Mouse (Mus musculus) embryonic facial prominence, embryonic 13.5 days (tissue): ENCODE results near the gene Nrm. TPM values are rescaled to one million over a fixed set of nuclear protein-coding genes. Genes with fewer than 3 reads are reported as not detected.

Source experiments
- ATAC-seq: fragments of 200-750 bp; cut with Nextera tagmentation; 2 replicates; pipeline ENCODE4 v1.8.0; 2017; ENCODE audit warnings: low read depth; ENCODE audit not compliant: insufficient number of reproducible peaks, insufficient read depth, low FRiP score, low TSS enrichment
- H3K27ac ChIP-seq: fragments of 300-500 bp; sonication (generic); 2 replicates; pipeline ENCODE4 v1.5.1; 2015; ENCODE audit warnings: moderate library complexity, mild to moderate bottlenecking, inconsistent platforms
- H3K27me3 ChIP-seq: fragments of 300-500 bp; sonication (generic); 2 replicates; pipeline ENCODE4 v1.6.1; 2015; ENCODE audit warnings: mild to moderate bottlenecking, inconsistent platforms
- H3K36me3 ChIP-seq: fragments of 300-500 bp; sonication (generic); 2 replicates; pipeline ENCODE4 v1.6.1; 2015; ENCODE audit warnings: mild to moderate bottlenecking, inconsistent platforms
- H3K4me1 ChIP-seq: fragments of 300-500 bp; sonication (generic); 2 replicates; pipeline ENCODE4 v1.6.1; 2015; ENCODE audit warnings: inconsistent platforms
- H3K4me2 ChIP-seq: fragments of 300-500 bp; sonication (generic); 2 replicates; pipeline ENCODE4 v1.6.1; 2015; ENCODE audit warnings: moderate library complexity, mild to moderate bottlenecking, inconsistent platforms
- H3K4me3 ChIP-seq: fragments of 300-500 bp; sonication (generic); 2 replicates; pipeline ENCODE4 v1.5.1; 2015; ENCODE audit warnings: mild to moderate bottlenecking, inconsistent platforms
- H3K9ac ChIP-seq: fragments of 300-500 bp; sonication (generic); 2 replicates; pipeline ENCODE4 v1.6.1; 2015; ENCODE audit warnings: mild to moderate bottlenecking, inconsistent platforms
- H3K9me3 ChIP-seq: fragments of 300-500 bp; sonication (generic); 2 replicates; pipeline ENCODE4 v1.6.1; 2016; ENCODE audit warnings: inconsistent platforms
- WGBS: fragments of 180-500 bp; shearing (Covaris S2); methylation state at CpG from one replicate; pipeline ENCODE4 v1.1.7; 2015; ENCODE audit warnings: mixed read lengths; 5-methylcytosine and 5-hydroxymethylcytosine counted together
- polyA plus RNA-seq: library from polyadenylated mRNA; unstranded; fragments of >200 nt; fragmentation: Nextera tagmentation; extraction: Ambion mirVana; gene quantifications from 2 replicates; pipeline ENCODE4 v1.2.1, GENCODE M21; 2015

Nrm gene
- polyA plus RNA-seq, 1 experiment from 2014 or later: 53.5 TPM

- WGBS: 3% methylated on average over 11 of the region's 11 CpGs
- Histone ChIP-seq H3K9ac (peak overlapping the region; percentile 80), H3K4me2 (peak overlapping the region; percentile 94), H3K4me3 (peak overlapping the region; percentile 67), H3K36me3 (peaks cover 33% of the 10 kb centered on the region), H3K4me1 (peaks cover 26% of the 10 kb centered on the region), H3K9me3 (no peaks in the 10 kb centered on the region), H3K27me3 (no peaks in the 10 kb centered on the region), H3K27ac (peak overlapping the region; percentile 44; the same call in 1 of the 2 replicates)
- ATAC-seq: 0 out of 2 replicates have a peak, but pooled peaks have one; percentile 1
Observed at GRCm38 (mm10) chr17:35822564-35822963, 38.6 kb upstream of the Nrm start.

- no peaks in the 10 kb centered on the region for H3K27me3 ChIP-seq
- under 1% methylated on average over 41 of the region's 47 CpGs for WGBS
- peak within 1 kb of the TSS; percentile 94 for H3K4me2 ChIP-seq
- H3K27ac ChIP-seq: peak within 1 kb of the TSS; percentile 87
- peak; percentile 83 for ATAC-seq
- peak within 1 kb of the TSS; percentile 67 for H3K4me3 ChIP-seq
- H3K4me1 ChIP-seq: peaks cover 22% of the 10 kb centered on the region
- no peaks in the 10 kb centered on the region for H3K9me3 ChIP-seq
- H3K9ac ChIP-seq: peak within 1 kb of the TSS; percentile 80
- H3K36me3 ChIP-seq: peaks cover 40% of the 10 kb centered on the region
Observed at GRCm38 (mm10) chr17:35822964-35823937, 37.9 kb upstream of the Nrm start, which contains the start of gene Flot1. TSS of gene Flot1 (plus strand) at chr17:35823230.

GRCm38 (mm10) chr17:35824402-35824801, 36.7 kb upstream of the Nrm start:
- peaks cover 49% of the 10 kb centered on the region for H3K36me3 ChIP-seq
- H3K9ac ChIP-seq: 0 out of 2 replicates have a peak overlapping the region, but pooled peaks have one; percentile 11
- H3K27ac ChIP-seq: no peak overlapping the region
- WGBS: 43% methylated on average over 7 of the region's 7 CpGs
- H3K4me2 ChIP-seq: peak overlapping the region; percentile 94
- peak overlapping the region; percentile 67 for H3K4me3 ChIP-seq
- no peak for ATAC-seq
- no peaks in the 10 kb centered on the region for H3K27me3 ChIP-seq
- no peaks in the 10 kb centered on the region for H3K9me3 ChIP-seq
- peaks cover 22% of the 10 kb centered on the region for H3K4me1 ChIP-seq

- no peak overlapping the region for H3K4me3 ChIP-seq
- H3K9ac ChIP-seq: no peak overlapping the region
- no peak overlapping the region for H3K4me2 ChIP-seq
- WGBS: 92% methylated on average over 13 of the region's 13 CpGs
- no peaks in the 10 kb centered on the region for H3K27me3 ChIP-seq
- ATAC-seq: no peak
- H3K4me1 ChIP-seq: peaks cover 27% of the 10 kb centered on the region
- peaks cover 53% of the 10 kb centered on the region for H3K36me3 ChIP-seq
- no peaks in the 10 kb centered on the region for H3K9me3 ChIP-seq
- no peak overlapping the region for H3K27ac ChIP-seq
Observed at GRCm38 (mm10) chr17:35825109-35825850, 35.8 kb upstream of the Nrm start.

GRCm38 (mm10) chr17:35829737-35830136, 31.4 kb upstream of the Nrm start:
- H3K36me3 ChIP-seq: peaks cover 90% of the 10 kb centered on the region

GRCm38 (mm10) chr17:35832400-35833238, 28.5 kb upstream of the Nrm start:
- peaks cover 35% of the 10 kb centered on the region for H3K4me1 ChIP-seq
- H3K4me3 ChIP-seq: no peak overlapping the region
- H3K9me3 ChIP-seq: no peaks in the 10 kb centered on the region
- no peak overlapping the region for H3K4me2 ChIP-seq
- no peak overlapping the region for H3K27ac ChIP-seq
- no peak overlapping the region for H3K9ac ChIP-seq
- no peaks in the 10 kb centered on the region for H3K27me3 ChIP-seq
- H3K36me3 ChIP-seq: peaks cover 83% of the 10 kb centered on the region
- WGBS: 63% methylated on average over 8 of the region's 8 CpGs
- ATAC-seq: no peak

More at GRCm38 (mm10) chr17:35829737-35830136, 31.4 kb upstream of the Nrm start:
- WGBS: 3% methylated on average over 21 of the region's 21 CpGs
- H3K27ac ChIP-seq: peak overlapping the region; percentile 60; the same call in 1 of the 2 replicates
- no peaks in the 10 kb centered on the region for H3K9me3 ChIP-seq
- peaks cover 18% of the 10 kb centered on the region for H3K4me1 ChIP-seq
- no peaks in the 10 kb centered on the region for H3K27me3 ChIP-seq
- peak; percentile 33; the same call in 1 of the 2 replicates for ATAC-seq
- 0 out of 2 replicates have a peak overlapping the region, but pooled peaks have one; percentile 54 for H3K9ac ChIP-seq
- H3K4me2 ChIP-seq: peak overlapping the region; percentile 42
- 0 out of 2 replicates have a peak overlapping the region, but pooled peaks have one; percentile 7 for H3K4me3 ChIP-seq

GRCm38 (mm10) chr17:35833239-35833751, 27.8 kb upstream of the Nrm start:
- H3K9ac ChIP-seq: no peak overlapping the region
- no peak for ATAC-seq
- no peak overlapping the region for H3K4me3 ChIP-seq
- H3K9me3 ChIP-seq: no peaks in the 10 kb centered on the region
- H3K4me2 ChIP-seq: no peak overlapping the region; the same call in 1 of the 2 replicates
- no peaks in the 10 kb centered on the region for H3K27me3 ChIP-seq
- H3K27ac ChIP-seq: no peak overlapping the region
- 23% methylated on average over 5 of the region's 5 CpGs for WGBS
- H3K36me3 ChIP-seq: peaks cover 77% of the 10 kb centered on the region
- H3K4me1 ChIP-seq: peaks cover 35% of the 10 kb centered on the region

- ATAC-seq: no peak
- Histone ChIP-seq H3K4me2 (peak overlapping the region; percentile 90), H3K9ac (no peak overlapping the region), H3K36me3 (peaks cover 73% of the 10 kb centered on the region), H3K9me3 (no peaks in the 10 kb centered on the region), H3K27ac (no peak overlapping the region), H3K27me3 (no peaks in the 10 kb centered on the region), H3K4me3 (peak overlapping the region; percentile 86; the same call in 1 of the 2 replicates), H3K4me1 (peaks cover 35% of the 10 kb centered on the region)
- WGBS: 62% methylated on average over 5 of the region's 5 CpGs
Observed at GRCm38 (mm10) chr17:35833894-35834293, 27.2 kb upstream of the Nrm start.

GRCm38 (mm10) chr17:35834696-35835422, 26.3 kb upstream of the Nrm start:
- H3K4me1 ChIP-seq: peaks cover 41% of the 10 kb centered on the region
- 73% methylated on average over 26 of the region's 26 CpGs for WGBS
- H3K4me2 ChIP-seq: peak overlapping the region; percentile 90
- peak overlapping the region; percentile 86 for H3K4me3 ChIP-seq
- H3K36me3 ChIP-seq: peaks cover 65% of the 10 kb centered on the region
- ATAC-seq: no peak
- H3K27ac ChIP-seq: peak overlapping the region; percentile 45; the same call in 1 of the 2 replicates
- H3K9me3 ChIP-seq: no peaks in the 10 kb centered on the region
- peak overlapping the region; percentile 99 for H3K9ac ChIP-seq
- H3K27me3 ChIP-seq: no peaks in the 10 kb centered on the region
